Mouse (Mus musculus) cerebellum, adult 9-11 months (tissue): ENCODE data around the gene 1700012P22Rik.

ENCODE experiments used
- DNase-seq: peaks from one replicate; pipeline ENCODE4 v3.0.0; 2022

1700012P22Rik gene

GRCm38 (mm10) chr4:144438672-144439071, at the start of gene 1700012P22Rik:
Gene 1700012P22Rik (minus strand): TSS chr4:144438772.
- no peak for DNase-seq

- no peak for DNase-seq
Observed at GRCm38 (mm10) chr4:144468091-144468490, 29.5 kb upstream of the 1700012P22Rik start.

- DNase-seq, result no peak
Observed at GRCm38 (mm10) chr4:144465206-144465605, 26.6 kb upstream of the 1700012P22Rik start.

GRCm38 (mm10) chr4:144463656-144464055, 25.1 kb upstream of the 1700012P22Rik start, which contains the start of gene Aadacl3:
Gene Aadacl3 (minus strand): TSS chr4:144463756.
- DNase-seq, result no peak

GRCm38 (mm10) chr4:144453217-144453616, 14.6 kb upstream of the 1700012P22Rik start, which contains the start of gene Gm9944:
Gene Gm9944 (minus strand): TSS chr4:144453317.
- no peak for DNase-seq

GRCm38 (mm10) chr4:144448546-144448945, 10.0 kb upstream of the 1700012P22Rik start:
- no peak for DNase-seq

- no peak for DNase-seq
Observed at GRCm38 (mm10) chr4:144441582-144441981, 3.0 kb upstream of the 1700012P22Rik start.

GRCm38 (mm10) chr4:144441095-144441494, 2.5 kb upstream of the 1700012P22Rik start:
- no peak for DNase-seq

GRCm38 (mm10) chr4:144433216-144433615, 5.4 kb downstream of the 1700012P22Rik start:
- no peak for DNase-seq

- DNase-seq, result no peak
Observed at GRCm38 (mm10) chr4:144430723-144431122, 7.8 kb downstream of the 1700012P22Rik start.

GRCm38 (mm10) chr4:144428868-144429267, 9.7 kb downstream of the 1700012P22Rik start:
- no peak for DNase-seq

GRCm38 (mm10) chr4:144424590-144424989, 14.0 kb downstream of the 1700012P22Rik start:
- no peak for DNase-seq

- DNase-seq, result no peak
Observed at GRCm38 (mm10) chr4:144420644-144421043, 17.9 kb downstream of the 1700012P22Rik start.

GRCm38 (mm10) chr4:144408290-144408689, 30.3 kb downstream of the 1700012P22Rik start, which contains the start of gene Pramef12:
Gene Pramef12 (minus strand): TSS chr4:144408464.
- DNase-seq, result no peak

- DNase-seq, result no peak
Observed at GRCm38 (mm10) chr4:144406261-144406660, 32.3 kb downstream of the 1700012P22Rik start.

- DNase-seq, result no peak
Observed at GRCm38 (mm10) chr4:144404456-144405086, 34.0 kb downstream of the 1700012P22Rik start.

- DNase-seq, result no peak
Observed at GRCm38 (mm10) chr4:144402712-144403111, 35.9 kb downstream of the 1700012P22Rik start.

GRCm38 (mm10) chr4:144396316-144396715, 42.3 kb downstream of the 1700012P22Rik start:
- DNase-seq, result no peak

- no peak for DNase-seq
Observed at GRCm38 (mm10) chr4:144377911-144378310, 60.7 kb downstream of the 1700012P22Rik start, which contains the start of gene Pramef20. Gene Pramef20 (minus strand): TSS chr4:144377933.
